Mouse (Mus musculus): ENCODE results near the gene Fgfr2.

Fgfr2 gene

GRCm38 (mm10) chr7:130854684-130855292 lies 2268.4 kb downstream of the Fgfr2 start:
- DNase-seq (ENCODE audit: low read depth) = no peak

- DNase-seq (ENCODE audit: low read depth) = no peak
These were observed 2275.9 kb downstream of the Fgfr2 start for GRCm38 (mm10) chr7:130847164-130847718.

GRCm38 (mm10) chr7:130839380-130840100 lies 2283.6 kb downstream of the Fgfr2 start:
- no peak for DNase-seq (ENCODE audit: low read depth)

GRCm38 (mm10) chr7:130838658-130839025 lies 2284.5 kb downstream of the Fgfr2 start:
- DNase-seq (ENCODE audit: low read depth) = no peak

- no peak for DNase-seq (ENCODE audit: low read depth)
These were observed 2285.1 kb downstream of the Fgfr2 start for GRCm38 (mm10) chr7:130837941-130838657.

GRCm38 (mm10) chr7:130836066-130836465 lies 2287.1 kb downstream of the Fgfr2 start:
- no peak for DNase-seq (ENCODE audit: low read depth)

- DNase-seq (ENCODE audit: low read depth) = peak; percentile 65
These were observed 2287.9 kb downstream of the Fgfr2 start for GRCm38 (mm10) chr7:130834958-130835861.

GRCm38 (mm10) chr7:130834299-130834698 lies 2288.9 kb downstream of the Fgfr2 start:
- DNase-seq (ENCODE audit: low read depth) = peak; percentile 40

- DNase-seq (ENCODE audit: low read depth) = no peak
These were observed 2291.6 kb downstream of the Fgfr2 start for GRCm38 (mm10) chr7:130831586-130831985.

GRCm38 (mm10) chr7:130828475-130828874 lies 2294.7 kb downstream of the Fgfr2 start:
- DNase-seq (ENCODE audit: low read depth) = no peak

- DNase-seq (ENCODE audit: low read depth) = no peak
These were observed 2295.2 kb downstream of the Fgfr2 start for GRCm38 (mm10) chr7:130827844-130828403.

GRCm38 (mm10) chr7:130827431-130827830 lies 2295.7 kb downstream of the Fgfr2 start:
- no peak for DNase-seq (ENCODE audit: low read depth)

GRCm38 (mm10) chr7:130826343-130826742 lies 2296.8 kb downstream of the Fgfr2 start:
- no peak for DNase-seq (ENCODE audit: low read depth)

GRCm38 (mm10) chr7:130823992-130824391 lies 2299.2 kb downstream of the Fgfr2 start:
- no peak for DNase-seq (ENCODE audit: low read depth)

- no peak for DNase-seq (ENCODE audit: low read depth)
These were observed 2303.5 kb downstream of the Fgfr2 start for GRCm38 (mm10) chr7:130819624-130820023.

- no peak for DNase-seq (ENCODE audit: low read depth)
These were observed 2304.3 kb downstream of the Fgfr2 start for GRCm38 (mm10) chr7:130818813-130819212.

- DNase-seq (ENCODE audit: low read depth) = no peak
These were observed 2306.9 kb downstream of the Fgfr2 start for GRCm38 (mm10) chr7:130816243-130816642.

- DNase-seq (ENCODE audit: low read depth) = no peak
These were observed 2307.5 kb downstream of the Fgfr2 start for GRCm38 (mm10) chr7:130815601-130816000.

GRCm38 (mm10) chr7:130812407-130812806 lies 2310.7 kb downstream of the Fgfr2 start:
- DNase-seq (ENCODE audit: low read depth) = no peak

GRCm38 (mm10) chr7:130810238-130810637 lies 2312.9 kb downstream of the Fgfr2 start:
- DNase-seq (ENCODE audit: low read depth) = no peak

- no peak for DNase-seq (ENCODE audit: low read depth)
These were observed 2314.5 kb downstream of the Fgfr2 start for GRCm38 (mm10) chr7:130808694-130809093.

All from fibroblast of lung, adult 2 months (primary cell).